Mouse (Mus musculus): ENCODE measurements around the gene Pcsk5.

Gene Pcsk5

GRCm38 (mm10) chr19:17837471-17837859 is at the start of gene Pcsk5:
Gene Pcsk5 (minus strand): TSS chr19:17837632.
- peak; percentile 57 for DNase-seq (ENCODE audit: low spot score)

DNA sequence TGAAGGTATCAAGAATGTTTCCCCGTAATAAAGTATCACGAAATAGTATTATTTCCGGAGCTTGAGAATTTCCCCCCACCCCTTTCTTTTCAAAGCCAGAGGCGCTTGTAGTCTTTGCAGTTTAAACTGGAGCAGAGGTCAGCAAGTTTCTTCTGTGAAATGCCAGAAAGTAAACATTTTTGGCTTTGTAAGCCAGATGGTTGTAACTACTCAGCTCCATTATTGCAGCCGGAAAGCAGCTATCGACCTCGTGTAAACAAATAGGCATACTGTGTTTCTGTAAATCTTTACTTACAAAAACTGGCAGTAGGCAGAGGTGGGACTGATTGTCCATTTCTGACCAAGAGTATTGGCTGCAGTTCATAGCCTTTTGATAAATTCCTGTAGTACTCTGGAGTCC is 38.4 kb upstream of the Pcsk5 start:
- no peak for DNase-seq (ENCODE audit: low spot score)

- no peak for DNase-seq (ENCODE audit: low spot score)
Measured at GRCm38 (mm10) chr19:17874388-17874787, 37.0 kb upstream of the Pcsk5 start.

DNA sequence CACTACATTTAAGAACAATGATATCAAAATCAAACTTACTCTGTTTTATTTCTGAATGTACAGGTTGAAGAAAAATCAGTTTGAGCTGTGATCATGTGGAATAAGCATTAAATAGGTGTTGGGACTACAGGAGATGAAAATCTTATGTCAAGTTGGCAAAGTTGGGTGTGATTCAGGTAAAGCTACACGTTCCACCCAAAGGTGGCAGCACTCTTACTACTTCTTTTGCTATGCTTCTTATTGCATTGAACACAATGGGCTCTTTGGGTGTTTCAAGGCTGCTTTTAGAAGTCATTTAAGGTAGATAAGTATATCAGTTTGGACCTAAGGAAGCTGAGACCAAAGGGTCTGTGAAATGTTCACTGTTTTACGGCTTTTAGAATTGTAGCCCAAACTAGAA is 36.3 kb upstream of the Pcsk5 start:
- DNase-seq (ENCODE audit: low spot score), result no peak

GRCm38 (mm10) chr19:17866317-17866891 is 29.0 kb upstream of the Pcsk5 start:
- no peak for DNase-seq (ENCODE audit: low spot score)

DNA sequence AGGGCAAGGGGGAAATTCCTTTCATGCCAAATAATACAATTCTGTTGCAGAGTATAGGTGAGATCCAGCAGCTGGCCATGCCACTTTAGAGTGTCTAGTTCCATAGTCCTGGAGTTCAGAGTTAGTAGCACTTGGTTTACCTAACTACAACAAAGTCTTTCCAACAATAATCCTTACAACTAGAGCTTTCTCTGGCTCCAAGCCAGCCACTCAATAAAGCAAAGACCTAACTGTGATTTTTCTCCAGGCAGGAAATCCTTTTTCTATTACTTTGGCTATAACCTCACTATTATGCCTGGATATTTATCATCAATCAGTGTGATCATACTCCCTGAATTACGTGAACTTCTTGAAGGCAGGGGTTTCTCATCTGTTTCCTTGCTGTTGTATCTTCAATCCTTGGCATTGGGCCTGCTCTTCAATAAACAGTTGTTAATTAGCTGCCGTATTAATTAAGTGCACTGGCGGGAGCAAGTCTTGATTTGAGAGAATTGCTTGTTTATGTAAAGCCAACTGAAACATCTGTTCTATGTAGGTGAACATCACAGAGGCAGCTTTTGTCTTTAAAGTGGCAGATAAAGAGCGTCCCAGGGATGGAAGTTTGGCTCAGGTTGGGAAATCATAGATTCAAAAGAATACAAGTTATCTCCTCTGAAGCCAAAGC is 23.1 kb upstream of the Pcsk5 start:
- DNase-seq (ENCODE audit: low spot score), result no peak

GRCm38 (mm10) chr19:17856741-17857140 is 19.3 kb upstream of the Pcsk5 start:
- DNase-seq (ENCODE audit: low spot score), result no peak

- DNase-seq (ENCODE audit: low spot score), result no peak
Measured at GRCm38 (mm10) chr19:17848417-17848816, 11.0 kb upstream of the Pcsk5 start.

GRCm38 (mm10) chr19:17845967-17846366 is 8.5 kb upstream of the Pcsk5 start:
- DNase-seq (ENCODE audit: low spot score), result no peak

DNA sequence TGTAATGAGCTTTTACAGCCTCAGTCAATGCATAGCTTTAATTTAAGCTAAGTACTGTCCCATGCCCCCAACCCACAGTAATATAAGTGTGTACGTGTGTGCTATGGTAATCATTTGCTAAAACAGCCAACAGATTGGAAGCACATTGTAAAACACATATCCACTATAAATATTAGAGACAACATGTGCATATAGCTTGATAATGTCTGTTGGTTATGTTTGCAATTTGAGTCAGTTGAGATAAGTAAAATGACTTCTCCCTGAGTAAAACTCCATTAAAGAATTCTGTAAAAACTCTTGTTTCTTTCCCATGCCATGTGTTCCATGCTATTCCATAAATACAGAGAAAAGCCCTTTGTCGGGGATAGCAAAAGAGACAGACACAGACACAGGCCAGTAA is 4.2 kb upstream of the Pcsk5 start:
- no peak for DNase-seq (ENCODE audit: low spot score)

DNA sequence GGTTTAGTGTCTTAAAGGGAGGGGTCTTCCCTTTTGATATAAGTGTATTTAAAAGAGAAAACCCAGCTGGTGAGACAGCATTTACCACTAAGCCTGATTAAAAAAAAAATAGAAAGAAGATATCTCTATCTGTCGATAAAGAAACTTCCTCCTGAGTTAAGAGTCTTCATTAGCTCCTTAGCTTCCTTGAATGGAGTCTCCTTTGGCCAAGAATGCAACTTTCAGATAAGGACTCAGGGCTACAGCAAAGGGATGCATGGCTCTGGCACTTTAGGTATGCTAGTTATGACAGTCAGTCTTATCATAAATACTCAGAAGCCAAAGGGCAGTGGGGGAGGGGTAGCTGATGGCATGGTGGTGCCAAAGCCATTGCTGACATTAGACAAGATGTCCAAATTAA is 2.4 kb upstream of the Pcsk5 start:
- DNase-seq (ENCODE audit: low spot score), result no peak

- DNase-seq (ENCODE audit: low spot score), result no peak
Measured at GRCm38 (mm10) chr19:17836566-17837470, 614 bp downstream of the Pcsk5 start.

- no peak for DNase-seq (ENCODE audit: low spot score)
Measured at GRCm38 (mm10) chr19:17835681-17836565, 1.5 kb downstream of the Pcsk5 start.

- DNase-seq (ENCODE audit: low spot score), result no peak
Measured at GRCm38 (mm10) chr19:17834894-17835293, 2.5 kb downstream of the Pcsk5 start.

DNA sequence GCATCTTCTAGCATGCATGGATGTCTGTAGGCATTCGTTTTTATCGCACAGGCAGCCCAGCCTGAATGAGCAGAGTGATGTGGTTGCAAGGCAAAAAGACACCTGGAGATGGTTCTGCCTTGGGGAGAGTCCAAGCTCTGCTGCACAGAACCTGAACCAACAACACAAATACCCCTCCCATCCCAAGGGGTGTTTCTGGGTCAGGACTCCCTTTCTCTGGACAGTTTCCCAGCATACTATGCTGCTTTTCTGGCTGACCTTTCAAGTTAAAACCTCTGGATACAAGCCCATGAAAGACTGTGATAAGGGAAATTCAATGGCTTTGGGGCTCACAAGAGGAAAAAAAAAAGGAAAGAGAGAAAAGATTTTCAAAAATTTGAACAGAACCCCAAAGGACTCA is 6.1 kb downstream of the Pcsk5 start:
- DNase-seq (ENCODE audit: low spot score), result no peak

DNA sequence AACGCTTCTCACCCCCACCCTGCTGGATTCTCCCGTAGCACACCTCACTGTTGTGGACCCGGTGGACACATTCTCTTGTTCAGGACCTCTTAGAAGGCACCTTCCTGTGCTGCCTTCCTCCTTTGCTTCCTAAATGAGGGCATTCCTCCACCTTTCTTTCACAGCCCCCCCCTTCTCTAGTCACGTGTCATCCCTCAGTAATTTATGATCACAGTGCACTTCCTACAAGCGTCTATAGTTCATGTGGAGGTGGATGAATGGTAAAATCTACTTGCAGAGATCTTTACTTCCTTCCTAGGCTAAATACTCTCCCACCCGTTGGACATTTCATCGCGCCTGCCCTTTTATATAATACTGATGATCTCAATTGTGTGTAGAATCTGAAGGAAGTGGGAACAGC is 9.0 kb downstream of the Pcsk5 start:
- no peak for DNase-seq (ENCODE audit: low spot score)

GRCm38 (mm10) chr19:17826694-17827093 is 10.7 kb downstream of the Pcsk5 start:
- no peak for DNase-seq (ENCODE audit: low spot score)

GRCm38 (mm10) chr19:17820046-17820445 is 17.4 kb downstream of the Pcsk5 start:
- no peak for DNase-seq (ENCODE audit: low spot score)

DNA sequence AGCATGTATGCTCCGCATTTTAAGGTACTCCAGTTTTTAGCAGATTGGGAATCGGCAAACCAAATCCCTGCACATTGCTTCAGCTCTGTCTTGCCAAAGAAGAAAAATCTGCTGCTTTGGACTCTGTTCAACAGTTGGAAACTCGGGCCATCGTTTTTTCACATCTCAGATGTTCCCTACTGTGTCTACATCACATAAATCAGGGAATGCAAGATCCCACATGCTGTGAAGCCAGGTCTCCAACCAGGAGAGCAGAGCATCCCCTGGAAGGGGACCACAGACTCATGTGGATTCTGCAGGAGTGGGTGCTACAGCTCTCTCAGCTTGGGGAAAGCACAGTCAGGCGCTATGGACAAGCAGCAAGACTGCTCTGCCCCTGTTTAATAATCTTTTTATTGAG is 18.4 kb downstream of the Pcsk5 start:
- no peak for DNase-seq (ENCODE audit: low spot score)

- no peak for DNase-seq (ENCODE audit: low spot score)
Measured at GRCm38 (mm10) chr19:17815062-17815461, 22.4 kb downstream of the Pcsk5 start.

DNA sequence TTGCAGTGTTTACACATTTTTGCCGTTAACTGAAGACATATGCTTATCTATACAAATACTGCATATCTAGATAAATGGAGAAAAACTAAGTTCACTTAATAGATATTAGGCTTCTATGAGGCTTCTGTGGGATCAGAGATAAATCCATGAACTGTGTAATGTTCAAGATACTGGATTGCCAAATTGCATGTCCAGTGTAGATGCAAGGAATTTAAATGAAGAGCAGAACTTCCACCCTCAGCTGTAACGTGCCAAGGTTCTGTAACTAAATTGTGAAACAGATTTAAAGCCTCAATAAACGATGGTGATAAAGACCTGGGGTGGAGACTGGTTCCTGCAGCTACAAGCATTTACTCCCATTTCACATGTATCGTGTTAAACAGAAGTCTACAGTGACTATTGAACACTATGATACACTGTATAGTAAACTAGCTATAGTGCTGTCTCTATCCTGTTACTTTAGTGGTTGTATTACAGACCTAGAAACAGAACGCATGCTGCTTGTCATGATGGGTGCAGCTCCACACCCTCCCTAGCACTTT is 23.9 kb downstream of the Pcsk5 start:
- DNase-seq (ENCODE audit: low spot score), result no peak

GRCm38 (mm10) chr19:17812661-17813060 is 24.8 kb downstream of the Pcsk5 start:
- DNase-seq (ENCODE audit: low spot score), result no peak
